Comparison of ENCODE assay signal across 16 mouse cellular contexts in the genomic region with DNA sequence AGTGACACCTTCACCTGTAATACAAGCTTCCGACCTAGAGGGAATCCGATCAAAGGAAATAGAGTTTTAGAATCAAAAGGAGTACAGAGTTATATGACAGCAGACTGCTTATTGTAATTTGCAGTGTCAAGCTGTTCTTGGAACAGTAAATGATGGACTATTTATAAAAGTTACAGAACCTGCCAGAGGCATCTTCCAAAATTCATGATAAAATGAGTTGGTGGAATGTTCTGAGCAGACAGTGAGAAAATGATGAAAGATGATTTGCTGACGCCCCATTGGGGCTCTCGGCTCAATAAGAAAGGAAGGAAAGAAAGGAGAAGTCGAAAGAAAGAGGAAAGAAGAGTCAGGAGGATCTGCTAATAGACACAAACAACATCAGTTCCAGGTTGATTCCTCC.
"Had no signal": no experiment of that assay in that cellular context is flagged by ENCODE, and none has a peak within 500 bp of the region (broad histone marks: within the 10 kb centered on the region; RNA-seq: fewer than 3 reads in every experiment).

No protein-coding gene starts in this region.

- H3K4me1 ChIP-seq: kidney, embryonic 15.5 days; liver, embryonic 13.5 days; stomach, embryonic 15.5 days had no signal

- H3K27me3 ChIP-seq: kidney, embryonic 15.5 days; liver, embryonic 13.5 days; stomach, embryonic 15.5 days had no signal

- H3K4me3 ChIP-seq: kidney, embryonic 15.5 days; liver, embryonic 13.5 days; stomach, embryonic 15.5 days had no signal

- H3K9ac ChIP-seq: kidney, embryonic 15.5 days; liver, embryonic 13.5 days; stomach, embryonic 15.5 days had no signal

- H3K4me2 ChIP-seq: kidney, embryonic 15.5 days; liver, embryonic 13.5 days; midbrain, embryonic 11.5 days; stomach, embryonic 15.5 days had no signal

- DNase-seq: kidney, adult 11 months; kidney, adult 8-10 months; kidney, postnatal 10 days; kidney, postnatal 36 days; liver, embryonic 13.5 days; lung, adult 2 months; lung, postnatal 14 days; lung, postnatal 4 days; midbrain, embryonic 14.5 days; right cerebral cortex, postnatal 25 days; spleen, adult 18-20 months; thymus, adult 18-20 months; thymus, postnatal 4 days had no signal

- H3K9me3 ChIP-seq: kidney, embryonic 15.5 days; liver, embryonic 13.5 days; stomach, embryonic 15.5 days had no signal

- H3K27ac ChIP-seq: kidney, embryonic 15.5 days; liver, embryonic 13.5 days; stomach, embryonic 15.5 days had no signal

- H3K36me3 ChIP-seq: kidney, embryonic 15.5 days; liver, embryonic 13.5 days; stomach, embryonic 15.5 days had no signal
